Mouse (Mus musculus) gastrocnemius, postnatal 36 days (tissue): ENCODE results near the gene Irs1. TPM values are rescaled to one million over a fixed set of nuclear protein-coding genes. Genes with fewer than 3 reads are reported as not detected.

Experiments used
- DNase-seq, 2 experiments: peaks; one replicate each; pipeline ENCODE4 v3.0.0; 2022
- intact Hi-C: fragments of 180-260 bp; cut with DNase I; formaldehyde crosslinking; loops from one replicate; pipeline ENCODE4 v1.15.1; 2025
- total RNA-seq, 2 experiments: library from RNA; stranded (reverse); gene quantifications; 2 replicates each; pipeline ENCODE4 v1.2.3; 2021

Irs1 gene
- total RNA-seq, 2 experiments from 2014 or later = 46.4 to 49.6 TPM

- DNase-seq = no peak
- intact Hi-C loops = loop anchor here (5.0 kb wide), 1 partner anchor 37 kb away; no protein-coding TSS in a partner anchor
Observed at GRCm38 (mm10) chr1:82200636-82201035, 90.6 kb downstream of the Irs1 start.

DNA sequence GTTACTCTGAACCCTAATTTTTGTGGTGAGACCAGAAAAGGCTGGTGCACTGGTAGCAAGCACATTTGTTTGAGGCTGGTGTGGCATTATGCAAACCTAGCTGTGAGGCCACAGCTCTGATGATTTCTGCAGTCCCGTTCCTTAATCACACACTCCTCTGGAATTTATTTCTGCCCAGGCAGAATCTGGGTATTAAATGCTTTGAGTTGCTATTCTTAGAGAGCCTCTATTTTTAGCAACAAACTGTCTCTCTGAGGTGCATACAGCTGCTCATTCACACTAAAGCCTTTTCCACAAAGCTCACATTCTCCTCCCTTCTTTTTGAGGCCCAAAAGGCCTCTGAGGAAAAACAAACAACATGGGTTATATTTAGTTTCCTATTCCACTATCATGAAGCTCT, 91.3 kb downstream of the Irs1 start:
- no peak for DNase-seq
- intact Hi-C loops = loop anchor here (5.0 kb wide), 1 partner anchor 37 kb away; no protein-coding TSS in a partner anchor

GRCm38 (mm10) chr1:82191579-82191978, 99.6 kb downstream of the Irs1 start:
- no peak for DNase-seq
- intact Hi-C loops = no loop called here

- peak in 1 of 2 experiments; percentile 21 for DNase-seq
- intact Hi-C loops = no loop called here
Observed at GRCm38 (mm10) chr1:82189516-82189915, 101.7 kb downstream of the Irs1 start.

- intact Hi-C loops = no loop called here
Observed at GRCm38 (mm10) chr1:82188549-82189231, 102.5 kb downstream of the Irs1 start.

DNA sequence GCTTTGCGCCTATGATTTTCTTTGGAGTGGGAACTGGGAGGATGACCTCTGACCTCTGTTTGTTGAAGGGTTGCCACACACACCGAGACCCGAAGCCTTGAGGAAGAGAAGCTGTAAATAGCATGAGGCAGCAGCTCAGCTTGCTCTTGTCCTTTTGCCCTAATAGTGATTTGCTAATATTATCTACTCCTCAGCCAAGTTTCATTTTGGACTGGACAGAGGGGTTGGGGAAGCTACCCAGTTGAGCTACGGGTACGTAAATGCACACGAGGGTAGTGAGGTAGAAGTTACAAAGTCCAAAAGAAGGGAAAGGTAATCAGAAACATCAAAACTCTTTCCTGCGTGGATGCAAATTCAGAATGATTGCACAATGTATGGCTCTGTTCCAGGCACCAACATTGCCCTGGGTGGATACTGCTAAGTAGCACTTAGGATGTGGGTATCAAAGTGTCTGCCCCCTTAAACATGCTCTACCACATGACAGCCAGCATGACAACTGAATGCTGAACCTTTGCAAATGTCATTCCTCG, 107.2 kb downstream of the Irs1 start:
- intact Hi-C loops = loop anchor here (5.0 kb wide), 1 partner anchor 663 kb away; no protein-coding TSS in a partner anchor
- DNase-seq = no peak

More at GRCm38 (mm10) chr1:82188549-82189231, 102.5 kb downstream of the Irs1 start:
- DNase-seq = no peak

Other genes with a start within 250 kb of the Irs1 start
- not detected for gene Gm9747, start 58.3 kb downstream of the Irs1 start, total RNA-seq
- 1 to 10 TPM; 6.4 to 7.7 TPM for gene Rhbdd1, start 25.0 kb upstream of the Irs1 start, total RNA-seq